Mouse (Mus musculus): ENCODE measurements at regions not wholly inside any gene's neighbourhood (a gene's known extent, or its start where the extent isn't known, plus 50 kb on each side); places are given as distances from the start of the nearest gene placed in this dataset.

DNA sequence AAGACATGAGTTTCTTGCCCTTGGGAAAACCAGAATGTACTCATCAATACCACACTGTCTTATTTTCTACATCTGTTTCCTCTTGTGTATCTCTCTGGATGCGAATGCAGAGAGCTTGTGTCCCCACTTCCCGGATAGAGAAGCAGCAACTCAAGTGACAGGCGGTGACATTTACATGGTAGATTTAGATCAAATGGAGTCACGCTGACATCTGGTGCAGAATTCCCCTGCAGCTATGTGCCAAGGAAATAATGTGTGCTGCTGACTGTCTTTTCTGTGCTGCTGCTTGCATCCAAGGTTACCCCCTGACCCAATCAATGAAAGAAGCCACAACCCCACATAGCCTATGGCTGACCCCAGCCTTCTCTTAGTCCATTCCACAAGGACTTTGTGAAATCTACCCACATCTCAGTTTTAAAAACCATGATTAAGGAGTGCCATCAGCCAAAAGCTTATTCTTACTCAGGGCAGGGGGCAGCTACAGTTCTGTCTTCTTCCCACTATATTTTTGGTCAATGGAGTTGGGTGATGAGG is 69.2 kb upstream of the Sstr4 start:
- 61% methylated on average over 4 of the region's 4 CpGs for WGBS
- Histone ChIP-seq H3K9me3 (no peaks in the 10 kb centered on the region), H3K9ac (no peak overlapping the region), H3K27ac (no peak overlapping the region), H3K27me3 (replicated peaks) (no peaks in the 10 kb centered on the region), H3K4me2 (no peak overlapping the region), H3K4me1 (no peaks in the 10 kb centered on the region), H3K36me3 (replicated peaks) (no peaks in the 10 kb centered on the region), H3K4me3 (no peak overlapping the region)
- ATAC-seq (replicated peaks), result no peak

GRCm38 (mm10) chr2:148326414-148326813 is 68.7 kb upstream of the Sstr4 start:
- 72% methylated on average over 2 of the region's 2 CpGs for WGBS
- no peaks in the 10 kb centered on the region for H3K4me1 ChIP-seq
- no peaks in the 10 kb centered on the region for H3K27me3 ChIP-seq (replicated peaks)
- no peaks in the 10 kb centered on the region for H3K9me3 ChIP-seq
- H3K9ac ChIP-seq, result no peak overlapping the region
- no peak overlapping the region for H3K4me2 ChIP-seq
- no peaks in the 10 kb centered on the region for H3K36me3 ChIP-seq (replicated peaks)
- H3K27ac ChIP-seq, result no peak overlapping the region
- no peak for ATAC-seq (replicated peaks)
- no peak overlapping the region for H3K4me3 ChIP-seq

- no peak overlapping the region for H3K27ac ChIP-seq
- no peaks in the 10 kb centered on the region for H3K9me3 ChIP-seq
- H3K9ac ChIP-seq, result no peak overlapping the region
- 93% methylated on average over 1 of the region's 1 CpGs for WGBS
- H3K27me3 ChIP-seq (replicated peaks), result no peaks in the 10 kb centered on the region
- H3K4me2 ChIP-seq, result no peak overlapping the region
- no peak overlapping the region for H3K4me3 ChIP-seq
- no peaks in the 10 kb centered on the region for H3K36me3 ChIP-seq (replicated peaks)
- no peak for ATAC-seq (replicated peaks)
- H3K4me1 ChIP-seq, result no peaks in the 10 kb centered on the region
Observed at GRCm38 (mm10) chr2:148327552-148327951, 67.6 kb upstream of the Sstr4 start.

- 86% methylated on average over 2 of the region's 2 CpGs for WGBS
- ATAC-seq (replicated peaks), result no peak
- H3K4me2 ChIP-seq, result no peak overlapping the region
- H3K36me3 ChIP-seq (replicated peaks), result no peaks in the 10 kb centered on the region
- H3K9me3 ChIP-seq, result no peaks in the 10 kb centered on the region
- no peak overlapping the region for H3K27ac ChIP-seq
- H3K4me3 ChIP-seq, result no peak overlapping the region
- no peaks in the 10 kb centered on the region for H3K27me3 ChIP-seq (replicated peaks)
- H3K9ac ChIP-seq, result no peak overlapping the region
- H3K4me1 ChIP-seq, result no peaks in the 10 kb centered on the region
Observed at GRCm38 (mm10) chr2:148330368-148330767, 64.8 kb upstream of the Sstr4 start.

DNA sequence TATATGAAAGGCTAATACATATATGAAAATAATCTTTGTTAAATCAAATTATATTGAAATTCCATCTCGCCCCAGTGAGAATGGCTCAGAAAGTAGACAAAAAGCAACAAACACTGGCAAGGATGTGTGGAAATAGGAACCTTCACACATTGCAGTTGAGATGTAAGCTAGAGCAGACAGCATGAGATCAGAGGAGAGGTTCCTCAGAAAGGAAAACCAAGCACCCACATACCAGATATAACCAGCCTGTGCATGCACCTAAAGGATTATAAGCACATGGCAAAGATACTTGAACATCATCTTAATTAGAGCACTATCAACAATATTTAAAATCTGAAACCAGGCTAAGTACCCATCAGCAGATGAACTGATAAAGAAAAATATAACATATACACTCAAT is 60.6 kb upstream of the Sstr4 start:
- ATAC-seq (replicated peaks), result no peak
- H3K27ac ChIP-seq, result no peak overlapping the region
- H3K4me2 ChIP-seq, result no peak overlapping the region
- 95% methylated on average over 1 of the region's 1 CpGs for WGBS
- H3K27me3 ChIP-seq (replicated peaks), result no peaks in the 10 kb centered on the region
- H3K9ac ChIP-seq, result no peak overlapping the region
- H3K4me1 ChIP-seq, result no peaks in the 10 kb centered on the region
- no peaks in the 10 kb centered on the region for H3K9me3 ChIP-seq
- no peaks in the 10 kb centered on the region for H3K36me3 ChIP-seq (replicated peaks)
- H3K4me3 ChIP-seq, result no peak overlapping the region

GRCm38 (mm10) chr2:148336626-148337025 is 58.5 kb upstream of the Sstr4 start:
- Histone ChIP-seq H3K36me3 (replicated peaks) (no peaks in the 10 kb centered on the region), H3K9ac (no peak overlapping the region), H3K9me3 (no peaks in the 10 kb centered on the region), H3K27ac (no peak overlapping the region), H3K4me2 (no peak overlapping the region), H3K4me3 (no peak overlapping the region), H3K4me1 (no peaks in the 10 kb centered on the region), H3K27me3 (replicated peaks) (no peaks in the 10 kb centered on the region)
- no peak for ATAC-seq (replicated peaks)
- WGBS, result 89% methylated on average over 2 of the region's 2 CpGs

GRCm38 (mm10) chr2:148338308-148338768 is 56.8 kb upstream of the Sstr4 start:
- Histone ChIP-seq H3K27ac (no peak overlapping the region), H3K9ac (no peak overlapping the region), H3K36me3 (replicated peaks) (no peaks in the 10 kb centered on the region), H3K4me3 (no peak overlapping the region), H3K9me3 (no peaks in the 10 kb centered on the region), H3K27me3 (replicated peaks) (no peaks in the 10 kb centered on the region), H3K4me2 (no peak overlapping the region), H3K4me1 (no peaks in the 10 kb centered on the region)
- ATAC-seq (replicated peaks), result no peak
- 28% methylated on average over 6 of the region's 6 CpGs for WGBS

- H3K36me3 ChIP-seq (replicated peaks), result no peaks in the 10 kb centered on the region
- no peaks in the 10 kb centered on the region for H3K27me3 ChIP-seq (replicated peaks)
- H3K9me3 ChIP-seq, result no peaks in the 10 kb centered on the region
- H3K4me3 ChIP-seq, result no peak overlapping the region
- no peaks in the 10 kb centered on the region for H3K4me1 ChIP-seq
- H3K9ac ChIP-seq, result no peak overlapping the region
- H3K27ac ChIP-seq, result no peak overlapping the region
- ATAC-seq (replicated peaks), result no peak
- no peak overlapping the region for H3K4me2 ChIP-seq
Observed at GRCm38 (mm10) chr2:148338894-148339293, 56.2 kb upstream of the Sstr4 start.

DNA sequence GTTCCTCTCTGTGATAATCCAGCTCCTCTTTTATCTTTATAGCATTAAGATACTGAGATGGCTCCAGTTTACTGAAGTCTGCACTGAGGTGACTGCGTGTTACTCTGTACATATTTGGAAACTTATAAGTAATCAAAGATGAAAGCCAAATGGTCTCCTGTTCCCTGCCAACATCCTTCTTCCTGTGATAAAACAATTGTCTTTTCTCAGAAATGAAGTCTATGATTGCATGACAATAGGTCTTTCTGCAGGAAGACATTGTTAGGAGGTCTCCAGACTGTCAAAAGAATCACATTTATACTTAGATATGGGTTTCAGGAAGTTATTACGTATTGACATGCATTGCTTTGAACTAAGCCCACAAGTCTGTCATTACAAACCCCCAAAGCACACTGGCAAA is 51.0 kb upstream of the Sstr4 start:
- H3K27ac ChIP-seq, result no peak overlapping the region
- H3K36me3 ChIP-seq (replicated peaks), result no peaks in the 10 kb centered on the region
- H3K9ac ChIP-seq, result no peak overlapping the region
- no peaks in the 10 kb centered on the region for H3K9me3 ChIP-seq
- no peak overlapping the region for H3K4me2 ChIP-seq
- WGBS, result 89% methylated on average over 2 of the region's 2 CpGs
- no peaks in the 10 kb centered on the region for H3K27me3 ChIP-seq (replicated peaks)
- no peak for ATAC-seq (replicated peaks)
- H3K4me3 ChIP-seq, result no peak overlapping the region
- H3K4me1 ChIP-seq, result no peaks in the 10 kb centered on the region
